Mouse (Mus musculus) neural tube, embryonic 14.5 days (tissue): ENCODE results near the gene Ube2j1. TPM values are rescaled to one million over a fixed set of nuclear protein-coding genes. Genes with fewer than 3 reads are reported as not detected.
"Not testable (repeated sequence)": the region's sequence is repeated elsewhere in the genome, so short reads cannot be mapped to it uniquely, and the experiment has no call there.

Experiments used
- ATAC-seq: fragments of 200-750 bp; cut with Nextera tagmentation; 2 replicates; pipeline ENCODE4 v1.8.0; 2017; ENCODE audit warnings: low read depth, mild to moderate bottlenecking, moderate TSS enrichment, moderate library complexity
- H3K27ac ChIP-seq: fragments of 300-500 bp; sonication (generic); 2 replicates; pipeline ENCODE4 v1.5.1; 2014; ENCODE audit warnings: low read depth, mild to moderate bottlenecking, control low read depth, low read length, moderate library complexity, mixed read lengths
- H3K27me3 ChIP-seq: fragments of 300-500 bp; sonication (generic); 2 replicates; pipeline ENCODE4 v1.6.1; 2014; ENCODE audit warnings: low read length; ENCODE audit not compliant: control insufficient read depth, insufficient read depth
- H3K36me3 ChIP-seq: fragments of 300-500 bp; sonication (generic); 2 replicates; pipeline ENCODE4 v1.6.1; 2014; ENCODE audit warnings: low read length, mixed read lengths; ENCODE audit not compliant: control insufficient read depth, insufficient read depth
- H3K4me1 ChIP-seq: fragments of 300-500 bp; sonication (generic); 2 replicates; pipeline ENCODE4 v1.6.1; 2014; ENCODE audit warnings: low read length; ENCODE audit not compliant: control insufficient read depth, insufficient read depth
- H3K4me2 ChIP-seq: fragments of 300-500 bp; sonication (generic); 2 replicates; pipeline ENCODE4 v1.6.1; 2014; ENCODE audit warnings: mild to moderate bottlenecking, low read depth, low read length, control low read depth
- H3K4me3 ChIP-seq: fragments of 300-500 bp; sonication (generic); 2 replicates; pipeline ENCODE4 v1.5.1; 2014; ENCODE audit warnings: low read depth, low read length, control low read depth, mixed read lengths
- H3K9ac ChIP-seq: fragments of 300-500 bp; sonication (generic); replicated peaks from 2 replicates; pipeline ENCODE4 v1.6.1; 2014; ENCODE audit warnings: low read depth, mild to moderate bottlenecking, control low read depth, low read length, mixed read lengths
- H3K9me3 ChIP-seq: fragments of 300-500 bp; sonication (generic); 2 replicates; pipeline ENCODE4 v1.6.1; 2016; ENCODE audit warnings: low read length; ENCODE audit not compliant: control insufficient read depth
- WGBS: fragments of 180-500 bp; shearing (Covaris S2); extraction: QIAGEN DNeasy Blood & Tissue Kit; methylation state at CpG from one replicate; pipeline ENCODE4 v1.1.7; 2014; 5-methylcytosine and 5-hydroxymethylcytosine counted together
- polyA plus RNA-seq: library from polyadenylated mRNA; unstranded; fragments of >200 nt; fragmentation: Nextera tagmentation; extraction: Ambion mirVana; gene quantifications from 2 replicates; pipeline ENCODE4 v1.2.1, GENCODE M21; 2014

Ube2j1 gene
- polyA plus RNA-seq, 1 experiment from 2014 or later = 78.9 TPM

DNA sequence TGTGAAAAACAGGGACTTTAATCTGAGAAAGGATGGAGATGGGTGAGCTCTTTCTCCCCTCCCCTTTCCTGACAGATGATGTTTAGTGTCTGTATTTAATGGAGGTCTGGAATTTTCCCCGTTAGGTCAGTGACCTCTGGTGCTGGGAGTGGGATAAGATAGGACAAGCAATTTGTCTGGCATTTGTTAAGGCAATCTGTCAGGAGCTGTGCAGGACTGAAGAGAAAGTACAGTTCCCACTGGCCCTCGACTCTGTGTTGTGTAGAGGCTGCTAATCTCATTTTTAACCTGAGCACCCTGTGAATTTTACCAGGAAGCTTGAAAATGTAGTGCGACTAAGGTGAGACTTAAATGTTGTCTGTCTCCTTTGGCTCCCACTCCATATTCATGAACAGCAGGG is 45.5 kb upstream of the Ube2j1 start:
- Histone ChIP-seq H3K9me3 (no peaks in the 10 kb centered on the region), H3K4me1 (peaks cover 13% of the 10 kb centered on the region; the same call in 1 of the 2 replicates), H3K27ac (no peak overlapping the region), H3K4me3 (no peak overlapping the region), H3K27me3 (no peaks in the 10 kb centered on the region), H3K36me3 (no peaks in the 10 kb centered on the region), H3K9ac (no peak overlapping the region), H3K4me2 (no peak overlapping the region; the same call in 1 of the 2 replicates)
- 12% methylated on average over 3 of the region's 3 CpGs for WGBS
- ATAC-seq = no peak

- Histone ChIP-seq H3K4me1 (peaks cover 11% of the 10 kb centered on the region; the same call in 1 of the 2 replicates), H3K4me2 (no peak overlapping the region), H3K27me3 (no peaks in the 10 kb centered on the region), H3K9ac (no peak overlapping the region), H3K9me3 (no peaks in the 10 kb centered on the region), H3K4me3 (no peak overlapping the region), H3K27ac (no peak overlapping the region), H3K36me3 (no peaks in the 10 kb centered on the region)
- ATAC-seq = no peak
- WGBS = 62% methylated on average over 3 of the region's 3 CpGs
Measured at GRCm38 (mm10) chr4:32987006-32987405, 44.2 kb upstream of the Ube2j1 start.

GRCm38 (mm10) chr4:32989346-32989745 is 41.9 kb upstream of the Ube2j1 start:
- ATAC-seq = no peak
- no peak overlapping the region for H3K4me3 ChIP-seq
- WGBS = 76% methylated on average over 2 of the region's 2 CpGs

DNA sequence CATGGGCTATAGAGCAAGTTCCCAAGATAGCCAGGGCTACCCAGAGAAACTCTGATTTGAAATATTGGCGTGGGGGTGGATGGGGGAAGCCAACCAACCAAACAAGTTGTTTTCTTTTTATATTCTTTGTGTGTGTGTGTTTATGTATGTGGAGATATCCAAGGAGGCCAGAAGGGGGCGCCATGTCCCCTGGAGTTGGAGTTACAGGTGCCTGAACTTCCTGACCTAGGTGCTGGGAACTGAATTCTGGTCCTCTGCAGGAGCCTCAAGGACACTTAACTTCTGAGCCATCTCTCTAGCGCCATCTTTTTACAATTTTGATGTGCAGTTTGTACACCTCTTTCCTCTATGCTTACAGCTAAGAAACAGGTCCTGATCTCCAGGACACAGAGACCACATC is 37.0 kb upstream of the Ube2j1 start:
- no peak for ATAC-seq
- Histone ChIP-seq H3K9ac (no peak overlapping the region), H3K9me3 (no peaks in the 10 kb centered on the region), H3K4me2 (no peak overlapping the region), H3K27me3 (no peaks in the 10 kb centered on the region), H3K4me1 (no peaks in the 10 kb centered on the region), H3K27ac (no peak overlapping the region), H3K36me3 (no peaks in the 10 kb centered on the region), H3K4me3 (no peak overlapping the region)
- WGBS = 84% methylated on average over 3 of the region's 3 CpGs

More at GRCm38 (mm10) chr4:32989346-32989745, 41.9 kb upstream of the Ube2j1 start:
- Histone ChIP-seq H3K36me3 (no peaks in the 10 kb centered on the region), H3K27ac (no peak overlapping the region), H3K4me1 (peaks cover 9% of the 10 kb centered on the region; the same call in 1 of the 2 replicates), H3K27me3 (no peaks in the 10 kb centered on the region), H3K9me3 (no peaks in the 10 kb centered on the region), H3K9ac (no peak overlapping the region), H3K4me2 (no peak overlapping the region)

DNA sequence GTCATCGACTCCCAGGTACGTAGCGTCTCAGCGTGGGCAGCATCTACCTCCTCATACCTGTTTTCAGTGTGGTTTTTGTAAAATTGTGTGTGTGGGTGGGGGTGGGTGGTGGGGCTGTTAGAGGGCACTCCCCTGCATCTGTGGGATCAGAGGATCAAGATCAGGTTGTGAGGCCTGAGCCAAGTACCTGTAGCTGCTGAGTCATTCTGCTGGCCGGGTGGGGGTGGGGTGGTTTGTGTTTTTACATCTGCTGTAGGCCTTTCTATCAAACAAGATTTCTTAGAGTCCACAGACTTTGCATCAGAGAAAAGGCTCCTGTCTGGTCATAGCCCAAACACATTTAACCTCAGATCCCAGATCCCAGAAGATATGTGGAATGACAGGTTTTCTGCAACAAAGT is 35.1 kb upstream of the Ube2j1 start:
- Histone ChIP-seq H3K4me1 (no peaks in the 10 kb centered on the region), H3K27ac (no peak overlapping the region), H3K4me2 (no peak overlapping the region), H3K9ac (no peak overlapping the region), H3K9me3 (no peaks in the 10 kb centered on the region), H3K36me3 (no peaks in the 10 kb centered on the region), H3K4me3 (no peak overlapping the region), H3K27me3 (no peaks in the 10 kb centered on the region)
- ATAC-seq = no peak
- 94% methylated on average over 5 of the region's 5 CpGs for WGBS

GRCm38 (mm10) chr4:32997571-32997970 is 33.6 kb upstream of the Ube2j1 start:
- H3K36me3 ChIP-seq = no peaks in the 10 kb centered on the region
- no peaks in the 10 kb centered on the region for H3K4me1 ChIP-seq

DNA sequence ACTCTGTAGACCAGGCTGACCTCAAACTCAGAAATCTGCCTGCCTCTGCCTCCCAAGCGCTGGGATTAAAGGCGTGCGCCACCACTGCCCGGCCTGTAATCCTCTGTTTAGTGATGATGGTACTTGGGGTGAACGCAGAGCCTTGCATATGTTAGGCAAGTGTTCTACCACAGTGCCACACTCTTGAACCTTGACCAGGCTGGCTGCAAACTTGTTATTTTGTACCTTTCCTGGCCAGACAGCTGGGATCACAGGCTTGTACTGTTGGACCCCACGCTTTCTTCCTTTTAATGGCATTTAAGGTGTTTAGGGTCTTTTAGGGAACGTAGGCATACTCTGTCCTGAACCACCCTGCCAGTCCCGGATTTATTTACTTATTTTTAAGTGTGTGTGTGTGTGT is 32.2 kb upstream of the Ube2j1 start:
- Histone ChIP-seq H3K4me2 (no peak overlapping the region), H3K27ac (no peak overlapping the region), H3K4me1 (no peaks in the 10 kb centered on the region), H3K9ac (no peak overlapping the region), H3K4me3 (no peak overlapping the region), H3K9me3 (no peaks in the 10 kb centered on the region), H3K36me3 (no peaks in the 10 kb centered on the region; the same call in 1 of the 2 replicates), H3K27me3 (no peaks in the 10 kb centered on the region)
- WGBS = 97% methylated on average over 8 of the region's 8 CpGs
- ATAC-seq = no peak

More at GRCm38 (mm10) chr4:32997571-32997970, 33.6 kb upstream of the Ube2j1 start:
- H3K9me3 ChIP-seq = no peaks in the 10 kb centered on the region
- H3K4me2 ChIP-seq = no peak overlapping the region
- no peak overlapping the region for H3K27ac ChIP-seq
- H3K27me3 ChIP-seq = no peaks in the 10 kb centered on the region
- H3K4me3 ChIP-seq = no peak overlapping the region
- WGBS = 89% methylated on average over 5 of the region's 5 CpGs
- no peak for ATAC-seq
- H3K9ac ChIP-seq = no peak overlapping the region

GRCm38 (mm10) chr4:33002081-33002480 is 29.1 kb upstream of the Ube2j1 start:
- H3K27ac ChIP-seq = no peak overlapping the region
- H3K9ac ChIP-seq = no peak overlapping the region
- ATAC-seq = no peak
- no peak overlapping the region for H3K4me2 ChIP-seq
- no peaks in the 10 kb centered on the region for H3K4me1 ChIP-seq
- H3K4me3 ChIP-seq = no peak overlapping the region
- H3K36me3 ChIP-seq = peaks cover 7% of the 10 kb centered on the region
- 83% methylated on average over 3 of the region's 3 CpGs for WGBS
- no peaks in the 10 kb centered on the region for H3K9me3 ChIP-seq
- no peaks in the 10 kb centered on the region for H3K27me3 ChIP-seq

DNA sequence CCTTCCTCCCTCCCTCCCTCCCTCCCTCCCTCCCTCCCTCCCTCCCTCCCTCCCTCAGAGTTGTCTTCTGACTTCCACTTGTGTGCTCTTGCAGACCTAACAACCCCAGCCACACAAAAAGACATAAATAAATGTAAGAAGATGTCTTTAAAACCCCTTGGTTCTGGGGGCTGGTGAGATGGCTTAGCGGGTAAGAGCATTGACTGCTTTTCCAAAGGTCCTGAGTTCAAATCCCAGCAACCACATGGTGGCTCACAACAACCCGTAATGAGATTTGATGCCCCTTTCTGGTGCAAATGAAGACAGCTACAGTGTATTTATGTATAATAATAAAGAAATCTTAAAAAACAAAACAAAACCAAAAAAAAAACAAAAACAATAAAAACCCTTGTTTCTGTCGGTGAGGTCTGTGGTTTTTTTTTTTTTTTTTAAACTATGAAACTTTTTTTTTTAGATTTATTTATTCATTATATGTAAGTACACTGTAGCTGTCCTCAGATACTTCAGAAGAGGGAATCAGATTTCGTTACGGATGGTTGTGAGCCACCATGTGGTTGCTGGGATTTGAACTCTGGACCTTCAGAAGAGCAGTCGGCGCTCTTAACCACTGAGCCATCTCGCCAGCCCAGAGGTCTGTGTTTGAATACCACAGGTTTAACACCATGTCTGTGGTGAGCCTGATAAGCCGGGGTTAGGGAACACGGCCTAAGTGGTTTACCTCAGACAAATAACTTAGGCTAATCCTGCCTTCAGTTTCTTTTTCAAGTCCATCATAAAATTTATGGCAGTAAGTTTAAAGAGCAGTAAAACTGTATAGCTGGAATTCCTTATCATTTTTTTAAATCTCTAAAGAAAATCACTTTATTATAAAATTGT is 25.4 kb upstream of the Ube2j1 start:
- H3K4me2 ChIP-seq, H3K9ac ChIP-seq, H3K4me1 ChIP-seq, H3K27ac ChIP-seq, H3K27me3 ChIP-seq, ATAC-seq, H3K9me3 ChIP-seq, H3K4me3 ChIP-seq: not testable (repeated sequence)
- peaks cover 13% of the 10 kb centered on the region for H3K36me3 ChIP-seq
- WGBS = 93% methylated on average over 10 of the region's 10 CpGs
